Mouse (Mus musculus): ENCODE measurements at regions not wholly inside any gene's neighbourhood (a gene's known extent, or its start where the extent isn't known, plus 50 kb on each side); places are given as distances from the start of the nearest gene placed in this dataset.

DNA sequence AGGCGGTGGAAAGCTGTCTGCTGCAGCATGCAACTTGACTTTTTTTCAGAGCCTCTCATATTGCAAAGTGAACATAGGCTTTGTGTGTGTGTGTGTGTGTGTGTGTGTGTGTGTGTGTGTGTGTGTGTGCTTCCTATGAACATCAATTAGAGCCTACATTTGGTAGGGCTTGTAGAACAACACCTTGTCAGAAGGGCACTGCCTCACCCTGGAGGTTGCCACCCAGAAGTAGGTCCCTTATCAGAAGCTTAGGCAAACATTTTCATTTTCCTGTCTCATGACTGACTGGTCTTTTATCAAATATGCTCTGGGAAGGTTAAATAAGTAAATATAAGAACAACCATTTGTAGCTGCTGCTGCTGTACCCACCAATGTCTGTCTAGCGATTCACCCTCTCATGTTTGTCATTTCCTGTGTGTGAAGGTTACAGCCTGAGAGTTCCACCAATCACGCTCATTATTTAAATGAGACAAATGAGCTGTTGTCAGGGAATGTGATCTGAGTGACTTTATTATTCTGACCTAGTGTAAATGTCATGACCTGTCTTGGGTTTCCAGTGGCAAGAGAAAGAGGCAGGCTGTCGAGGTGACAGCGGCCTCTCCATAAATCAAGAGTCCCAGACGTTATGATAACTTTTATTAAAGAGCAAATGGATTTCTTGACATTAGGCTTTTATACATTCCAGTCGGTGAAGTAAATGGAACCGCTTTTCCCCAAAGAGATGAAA, 310.1 kb downstream of the Irx1 start:
- 28% methylated on average over 8 of the region's 8 CpGs for WGBS
- no peaks in the 10 kb centered on the region for H3K27me3 ChIP-seq (ENCODE audit: control insufficient read depth, insufficient read depth, low read length)
- TF ChIP-seq CTCF (IDR thresholded peaks at IDR 0.05; ENCODE audit: extremely low read depth, insufficient read length, insufficient replicate concordance, low read depth, low read length) (no peak), POLR2A (IDR thresholded peaks at IDR 0.05; ENCODE audit: low read depth, low read length) (no peak)

DNA sequence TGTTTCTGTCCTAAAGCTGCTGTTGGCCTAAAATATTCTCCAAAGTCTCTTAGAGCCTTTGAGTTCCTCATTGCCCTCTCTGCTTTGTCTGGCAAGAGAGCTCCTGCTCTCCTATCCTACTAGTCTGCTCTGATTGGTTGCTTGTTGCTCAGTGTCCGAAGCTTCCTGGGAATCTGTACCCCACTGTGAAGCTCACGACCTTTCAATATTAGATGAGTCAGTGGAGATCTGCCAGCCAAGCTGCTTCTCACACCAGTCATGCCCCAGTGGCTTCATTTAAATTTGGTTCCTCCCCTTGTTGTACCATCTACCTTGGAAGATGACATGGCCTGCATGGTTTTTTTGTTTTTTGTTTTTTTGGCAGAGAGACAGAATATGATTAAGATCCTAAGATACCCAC, 313.6 kb downstream of the Irx1 start:
- no peak for TF ChIP-seq CTCF (IDR thresholded peaks at IDR 0.05; ENCODE audit: extremely low read depth, insufficient read length, insufficient replicate concordance, low read depth, low read length)
- no peak for TF ChIP-seq POLR2A (IDR thresholded peaks at IDR 0.05; ENCODE audit: low read depth, low read length)
- WGBS: 48% methylated on average over 2 of the region's 2 CpGs
- Histone ChIP-seq H3K4me3 (ENCODE audit: low read depth, low read length) (no peak overlapping the region), H3K4me1 (ENCODE audit: control insufficient read depth, insufficient read depth, insufficient read length, low read length) (no peaks in the 10 kb centered on the region), H3K27me3 (ENCODE audit: control insufficient read depth, insufficient read depth, low read length) (no peaks in the 10 kb centered on the region), H3K27ac (ENCODE audit: insufficient read depth, low read depth, low read length) (no peak overlapping the region), H3K36me3 (ENCODE audit: control insufficient read depth, insufficient read depth, low read length) (no peaks in the 10 kb centered on the region)

More for the DNA sequence above, 310.1 kb downstream of the Irx1 start:
- no peak overlapping the region for H3K4me3 ChIP-seq (ENCODE audit: low read depth, low read length)
- no peak overlapping the region for H3K27ac ChIP-seq (ENCODE audit: insufficient read depth, low read depth, low read length)
- no peaks in the 10 kb centered on the region for H3K4me1 ChIP-seq (ENCODE audit: control insufficient read depth, insufficient read depth, insufficient read length, low read length)
- no peaks in the 10 kb centered on the region for H3K36me3 ChIP-seq (ENCODE audit: control insufficient read depth, insufficient read depth, low read length)

DNA sequence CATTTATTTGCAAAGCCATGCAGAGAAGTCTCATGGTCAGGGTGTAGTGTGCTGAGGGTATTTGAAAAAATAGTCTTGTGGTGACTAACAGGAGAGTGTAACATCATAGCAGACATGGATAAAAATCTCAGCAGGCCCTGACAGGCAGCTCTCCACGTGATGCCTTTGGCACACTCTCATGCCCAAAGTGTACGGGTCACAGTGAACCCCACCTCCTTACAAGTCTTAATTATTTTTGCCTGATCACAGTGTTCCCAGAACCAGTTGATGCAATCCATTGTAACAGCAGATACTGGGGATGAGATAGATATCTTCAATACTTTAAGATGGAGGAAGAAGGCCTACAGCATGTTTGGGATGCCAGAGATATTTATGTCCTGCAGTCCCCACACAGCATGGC, 314.5 kb downstream of the Irx1 start:
- TF ChIP-seq POLR2A (IDR thresholded peaks at IDR 0.05; ENCODE audit: low read depth, low read length): no peak
- TF ChIP-seq CTCF (IDR thresholded peaks at IDR 0.05; ENCODE audit: extremely low read depth, insufficient read length, insufficient replicate concordance, low read depth, low read length): no peak
- 68% methylated on average over 2 of the region's 2 CpGs for WGBS
- Histone ChIP-seq H3K4me1 (ENCODE audit: control insufficient read depth, insufficient read depth, insufficient read length, low read length) (no peaks in the 10 kb centered on the region), H3K27me3 (ENCODE audit: control insufficient read depth, insufficient read depth, low read length) (no peaks in the 10 kb centered on the region), H3K4me3 (ENCODE audit: low read depth, low read length) (no peak overlapping the region), H3K27ac (ENCODE audit: insufficient read depth, low read depth, low read length) (no peak overlapping the region), H3K36me3 (ENCODE audit: control insufficient read depth, insufficient read depth, low read length) (no peaks in the 10 kb centered on the region)

DNA sequence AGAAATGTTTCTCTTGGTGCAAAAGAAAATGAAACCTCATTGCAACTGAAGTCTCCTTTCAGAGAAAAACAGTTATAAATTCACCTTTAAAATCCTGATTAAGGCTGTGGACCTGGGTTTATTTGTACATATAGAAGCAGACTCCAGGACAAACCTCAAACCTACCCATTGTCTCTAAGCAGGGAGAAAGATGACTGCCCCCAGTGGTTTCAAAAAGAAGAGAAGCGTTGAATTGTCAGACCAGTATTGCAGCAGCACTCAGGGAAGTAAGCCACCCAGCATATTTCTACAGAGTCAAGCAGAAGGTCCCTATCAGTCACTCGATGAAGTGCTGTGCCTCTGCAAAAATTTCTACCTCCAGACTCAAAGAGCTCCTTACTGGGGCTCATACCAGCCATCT, 332.1 kb downstream of the Irx1 start:
- no peaks in the 10 kb centered on the region for H3K27me3 ChIP-seq (ENCODE audit: control insufficient read depth, insufficient read depth, low read length)
- no peak for TF ChIP-seq POLR2A (IDR thresholded peaks at IDR 0.05; ENCODE audit: low read depth, low read length)
- no peak for TF ChIP-seq CTCF (IDR thresholded peaks at IDR 0.05; ENCODE audit: extremely low read depth, insufficient read length, insufficient replicate concordance, low read depth, low read length)
- no peaks in the 10 kb centered on the region for H3K4me1 ChIP-seq (ENCODE audit: control insufficient read depth, insufficient read depth, insufficient read length, low read length)
- no peak overlapping the region for H3K27ac ChIP-seq (ENCODE audit: insufficient read depth, low read depth, low read length)
- no peaks in the 10 kb centered on the region for H3K36me3 ChIP-seq (ENCODE audit: control insufficient read depth, insufficient read depth, low read length)
- no peak overlapping the region for H3K4me3 ChIP-seq (ENCODE audit: low read depth, low read length)
- WGBS: 44% methylated on average over 2 of the region's 2 CpGs

DNA sequence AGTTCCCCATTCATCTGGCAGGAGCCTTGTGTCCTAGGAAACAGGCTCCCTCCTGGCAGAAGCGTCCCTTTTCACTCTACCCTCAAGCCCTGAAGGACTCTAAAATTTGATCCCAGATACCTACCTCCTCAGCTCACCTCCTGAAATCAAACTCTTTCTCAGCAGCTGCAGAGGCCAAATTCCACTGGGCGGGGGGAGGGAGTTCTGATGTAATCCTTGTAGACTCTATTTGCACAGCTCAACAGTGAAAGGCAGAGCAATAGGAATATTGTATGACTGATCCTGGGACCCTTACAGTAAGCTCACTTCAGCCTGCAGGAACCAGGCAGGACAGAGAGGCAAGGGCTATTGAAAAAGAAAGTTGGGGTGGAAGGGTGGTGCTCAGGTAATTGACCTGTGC, 346.3 kb downstream of the Irx1 start:
- no peaks in the 10 kb centered on the region for H3K4me1 ChIP-seq (ENCODE audit: control insufficient read depth, insufficient read depth, insufficient read length, low read length)
- H3K4me3 ChIP-seq (ENCODE audit: low read depth, low read length): no peak overlapping the region
- no peak overlapping the region for H3K27ac ChIP-seq (ENCODE audit: insufficient read depth, low read depth, low read length)
- 18% methylated on average over 2 of the region's 2 CpGs for WGBS
- TF ChIP-seq POLR2A (IDR thresholded peaks at IDR 0.05; ENCODE audit: low read depth, low read length) (no peak), CTCF (IDR thresholded peaks at IDR 0.05; ENCODE audit: extremely low read depth, insufficient read length, insufficient replicate concordance, low read depth, low read length) (no peak)
- no peaks in the 10 kb centered on the region for H3K27me3 ChIP-seq (ENCODE audit: control insufficient read depth, insufficient read depth, low read length)
- no peaks in the 10 kb centered on the region for H3K36me3 ChIP-seq (ENCODE audit: control insufficient read depth, insufficient read depth, low read length)

DNA sequence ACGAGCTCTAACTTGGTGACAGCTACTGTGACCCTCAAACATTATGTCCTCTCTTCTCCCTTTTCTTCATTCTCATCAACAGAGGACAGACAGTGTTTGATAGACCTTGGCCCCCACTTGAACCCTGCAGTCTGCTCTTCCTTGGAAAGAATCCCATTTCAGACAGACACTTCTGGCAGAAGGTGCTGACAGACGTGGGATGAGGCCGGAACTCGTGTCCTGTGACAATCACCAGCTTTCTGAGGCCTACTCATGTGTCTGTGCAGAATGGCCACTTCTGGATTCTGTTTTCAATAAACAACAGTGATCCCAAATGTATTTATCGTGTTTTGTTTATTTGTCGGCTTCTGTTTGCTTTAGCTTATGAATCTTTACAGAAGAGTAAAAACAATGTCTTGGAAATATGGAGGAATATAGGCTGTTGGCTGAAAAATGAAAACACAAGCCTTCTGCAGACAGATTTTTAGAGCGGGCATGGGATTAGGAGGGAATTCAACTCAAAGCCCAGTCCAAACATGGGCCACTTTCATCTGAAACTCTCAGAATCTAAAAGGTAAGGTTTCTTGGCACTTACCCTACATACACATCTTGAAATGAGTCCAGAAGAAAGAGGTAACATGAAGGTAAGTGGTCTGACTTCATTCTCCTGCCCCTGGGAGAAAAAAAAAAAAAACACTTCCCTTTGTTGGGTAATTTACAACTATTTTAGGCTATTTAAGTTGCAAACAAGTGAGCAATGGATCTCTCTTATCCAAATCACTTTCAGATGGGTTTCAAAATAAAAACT, 350.9 kb downstream of the Irx1 start:
- WGBS: 70% methylated on average over 7 of the region's 7 CpGs
- Histone ChIP-seq H3K36me3 (ENCODE audit: control insufficient read depth, insufficient read depth, low read length) (no peaks in the 10 kb centered on the region), H3K27me3 (ENCODE audit: control insufficient read depth, insufficient read depth, low read length) (no peaks in the 10 kb centered on the region), H3K27ac (ENCODE audit: insufficient read depth, low read depth, low read length) (no peak overlapping the region), H3K4me3 (ENCODE audit: low read depth, low read length) (no peak overlapping the region), H3K4me1 (ENCODE audit: control insufficient read depth, insufficient read depth, insufficient read length, low read length) (no peaks in the 10 kb centered on the region)
- TF ChIP-seq POLR2A (IDR thresholded peaks at IDR 0.05; ENCODE audit: low read depth, low read length): no peak
- TF ChIP-seq CTCF (IDR thresholded peaks at IDR 0.05; ENCODE audit: extremely low read depth, insufficient read length, insufficient replicate concordance, low read depth, low read length): no peak

DNA sequence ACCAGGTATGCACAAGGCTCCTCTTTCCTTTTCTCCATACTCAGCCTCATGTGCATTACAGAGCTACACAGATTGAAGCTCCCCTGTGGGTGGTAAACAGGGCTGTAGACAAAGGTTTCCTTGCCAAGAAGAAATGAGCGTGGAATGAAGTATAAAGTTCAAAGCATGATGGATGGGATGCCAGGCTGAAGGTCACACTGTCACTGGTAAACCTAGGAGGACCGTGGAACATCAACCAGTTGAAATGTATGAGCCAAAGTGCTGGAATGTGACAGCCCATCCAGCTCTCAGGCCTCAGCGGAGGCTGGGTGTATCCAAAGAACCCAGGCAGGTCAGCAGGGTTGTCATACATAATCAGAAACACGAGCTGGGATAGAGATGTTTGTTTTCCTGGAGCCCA, 381.0 kb downstream of the Irx1 start:
- H3K27me3 ChIP-seq (ENCODE audit: control insufficient read depth, insufficient read depth, low read length): no peaks in the 10 kb centered on the region
- 37% methylated on average over 4 of the region's 4 CpGs for WGBS
- no peak overlapping the region for H3K27ac ChIP-seq (ENCODE audit: insufficient read depth, low read depth, low read length)
- no peak overlapping the region for H3K4me3 ChIP-seq (ENCODE audit: low read depth, low read length)
- TF ChIP-seq POLR2A (IDR thresholded peaks at IDR 0.05; ENCODE audit: low read depth, low read length) (no peak), CTCF (IDR thresholded peaks at IDR 0.05; ENCODE audit: extremely low read depth, insufficient read length, insufficient replicate concordance, low read depth, low read length) (no peak)
- H3K36me3 ChIP-seq (ENCODE audit: control insufficient read depth, insufficient read depth, low read length): no peaks in the 10 kb centered on the region
- no peaks in the 10 kb centered on the region for H3K4me1 ChIP-seq (ENCODE audit: control insufficient read depth, insufficient read depth, insufficient read length, low read length)

Measured in small intestine, adult 2 months (tissue).